Mouse (Mus musculus) gastrocnemius, adult 2 months (tissue): Measurements from ENCODE around the gene Esrrb. TPM values are rescaled to one million over a fixed set of nuclear protein-coding genes. Genes with fewer than 3 reads are reported as not detected.
A peak's percentile ranks its signal among the peaks of the same experiment; 100 is the strongest.

ENCODE experiments used
- DNase-seq: peaks from one replicate; pipeline ENCODE4 v3.0.0; 2022
- H3K27ac ChIP-seq: fragments of 200-600 bp; 2 replicates; pipeline ENCODE4 v1.8.1; 2022; ENCODE audit warnings: mild to moderate bottlenecking
- H3K4me3 ChIP-seq: fragments of 200-600 bp; 2 replicates; pipeline ENCODE4 v1.8.1; 2022; ENCODE audit warnings: mild to moderate bottlenecking, moderate library complexity
- CTCF ChIP-seq: fragments of 200-600 bp; IDR thresholded peaks from 2 replicates; pipeline ENCODE4 v1.8.1; 2022; ENCODE audit warnings: antibody characterized with exemption, mild to moderate bottlenecking, moderate library complexity
- intact Hi-C: fragments of 180-260 bp; cut with DNase I; formaldehyde crosslinking; loops from one replicate; pipeline ENCODE4 v1.15.1; 2025
- long read RNA-seq, 2 experiments: library from polyadenylated mRNA; stranded (forward); transcript quantifications; one replicate each; pipeline ENCODE4 v2.0.0; 2021
- total RNA-seq, 2 experiments: library from RNA; stranded (reverse); gene quantifications; 2 replicates each; pipeline ENCODE4 v1.2.3; 2021

Gene Esrrb
- total RNA-seq, result 10 to 100 TPM in 1 of 2 experiments, 1 to 10 TPM in 1; 5.4 to 11.5 TPM
- long read RNA-seq, experiment 1, full-length matches to known transcripts, result 3 of 7 reads
- long read RNA-seq, experiment 1, partial matches to known transcripts, result 0 of 7 reads
- long read RNA-seq, experiment 1, other reads (novel, unspliced or antisense), result 4 of 7 reads
- long read RNA-seq, experiment 2, partial matches to known transcripts, result 0 of 4 reads
- long read RNA-seq, experiment 2, other reads (novel, unspliced or antisense), result 4 of 4 reads

GRCm38 (mm10) chr12:86360696-86361631 lies at the start of gene Esrrb:
TSS of gene Esrrb (plus strand) at chr12:86361117.
- DNase-seq, result peak; percentile 63
- Histone ChIP-seq H3K27ac (peak within 1 kb of the TSS; percentile 73), H3K4me3 (peak within 1 kb of the TSS; percentile 58)
- TF ChIP-seq CTCF, result no peak
- intact Hi-C loops, result no loop called here

GRCm38 (mm10) chr12:86320629-86321028 lies 40.3 kb upstream of the Esrrb start:
- DNase-seq, result no peak
- no peak overlapping the region for H3K4me3 ChIP-seq
- intact Hi-C loops, result no loop called here
- H3K27ac ChIP-seq, result no peak overlapping the region
- no peak for TF ChIP-seq CTCF

- H3K27ac ChIP-seq, result no peak overlapping the region
- DNase-seq, result no peak
- H3K4me3 ChIP-seq, result no peak overlapping the region
- TF ChIP-seq CTCF, result no peak
- intact Hi-C loops, result no loop called here
Observed at GRCm38 (mm10) chr12:86324297-86324696, 36.6 kb upstream of the Esrrb start.

GRCm38 (mm10) chr12:86329813-86330212 lies 31.1 kb upstream of the Esrrb start:
- Histone ChIP-seq H3K27ac (no peak overlapping the region), H3K4me3 (no peak overlapping the region)
- no peak for DNase-seq
- TF ChIP-seq CTCF, result no peak
- intact Hi-C loops, result no loop called here

- intact Hi-C loops, result no loop called here
- no peak for DNase-seq
- no peak for TF ChIP-seq CTCF
- Histone ChIP-seq H3K27ac (no peak overlapping the region), H3K4me3 (no peak overlapping the region)
Observed at GRCm38 (mm10) chr12:86330684-86331083, 30.2 kb upstream of the Esrrb start.

GRCm38 (mm10) chr12:86331248-86331647 lies 29.7 kb upstream of the Esrrb start:
- Histone ChIP-seq H3K27ac (no peak overlapping the region), H3K4me3 (no peak overlapping the region)
- no peak for TF ChIP-seq CTCF
- no peak for DNase-seq
- intact Hi-C loops, result no loop called here

GRCm38 (mm10) chr12:86336209-86336608 lies 24.7 kb upstream of the Esrrb start:
- H3K27ac ChIP-seq, result no peak overlapping the region
- intact Hi-C loops, result no loop called here
- TF ChIP-seq CTCF, result no peak; the same call in 1 of the 2 replicates
- no peak overlapping the region for H3K4me3 ChIP-seq
- no peak for DNase-seq

- DNase-seq, result no peak
- H3K4me3 ChIP-seq, result no peak overlapping the region
- intact Hi-C loops, result no loop called here
- H3K27ac ChIP-seq, result no peak overlapping the region
- no peak for TF ChIP-seq CTCF
Observed at GRCm38 (mm10) chr12:86336887-86337286, 24.0 kb upstream of the Esrrb start.

GRCm38 (mm10) chr12:86349477-86349876 lies 11.4 kb upstream of the Esrrb start:
- intact Hi-C loops, result no loop called here
- DNase-seq, result no peak
- Histone ChIP-seq H3K27ac (no peak overlapping the region), H3K4me3 (no peak overlapping the region)
- no peak for TF ChIP-seq CTCF

- intact Hi-C loops, result no loop called here
- H3K4me3 ChIP-seq, result no peak overlapping the region
- no peak for DNase-seq
Observed at GRCm38 (mm10) chr12:86359406-86359805, 1.5 kb upstream of the Esrrb start.

GRCm38 (mm10) chr12:86359873-86360272 lies 1.0 kb upstream of the Esrrb start:
- intact Hi-C loops, result no loop called here
- Histone ChIP-seq H3K4me3 (no peak overlapping the region), H3K27ac (no peak overlapping the region)
- no peak for TF ChIP-seq CTCF
- DNase-seq, result no peak

More at GRCm38 (mm10) chr12:86359406-86359805, 1.5 kb upstream of the Esrrb start:
- TF ChIP-seq CTCF, result no peak
- H3K27ac ChIP-seq, result no peak overlapping the region

GRCm38 (mm10) chr12:86364285-86364684 lies 3.4 kb downstream of the Esrrb start:
- DNase-seq, result no peak
- intact Hi-C loops, result no loop called here
- Histone ChIP-seq H3K27ac (no peak overlapping the region), H3K4me3 (no peak overlapping the region)
- no peak for TF ChIP-seq CTCF

- no peak overlapping the region for H3K27ac ChIP-seq
- no peak for DNase-seq
- intact Hi-C loops, result no loop called here
- H3K4me3 ChIP-seq, result no peak overlapping the region
- no peak for TF ChIP-seq CTCF
Observed at GRCm38 (mm10) chr12:86364756-86365155, 3.8 kb downstream of the Esrrb start.
